Mouse (Mus musculus) regulatory T cell (primary cell): ENCODE results near the gene Arhgef15.
"Not testable (repeated sequence)": the region's sequence is repeated elsewhere in the genome, so short reads cannot be mapped to it uniquely, and the experiment has no call there.

Source experiments
- in situ Hi-C: fragments of 300-600 bp; cut with MboI, MseI; formaldehyde crosslinking; loops from one replicate; pipeline ENCODE4 v1.15.1; 2025; ENCODE audit warnings: high pct_unique_total_duplicates

The Arhgef15 gene

GRCm38 (mm10) chr11:68957308-68957707 is at the start of gene Arhgef15:
Gene Arhgef15 (minus strand): TSS chr11:68957480.
- in situ Hi-C loops: no loop called here

DNA sequence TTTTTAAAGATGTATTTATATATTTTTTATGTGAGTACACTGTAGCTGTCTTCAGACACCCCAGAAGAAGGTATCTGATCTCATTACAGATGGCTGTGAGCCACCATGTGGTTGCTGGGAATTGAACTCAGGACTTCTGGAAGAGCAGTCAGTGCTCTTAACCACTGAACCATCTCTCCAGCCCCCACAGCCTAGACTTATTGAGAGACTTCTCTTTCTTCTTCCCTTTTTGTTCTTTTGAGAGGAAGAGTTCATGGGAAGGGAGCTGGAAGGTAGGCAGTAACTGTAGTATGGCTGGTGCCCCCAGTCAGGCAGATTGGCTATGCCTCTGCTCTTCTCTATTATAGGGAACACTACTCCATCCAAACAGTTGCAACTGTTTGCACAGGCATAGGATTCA is 49.3 kb upstream of the Arhgef15 start:
- in situ Hi-C loops: not testable (repeated sequence)

DNA sequence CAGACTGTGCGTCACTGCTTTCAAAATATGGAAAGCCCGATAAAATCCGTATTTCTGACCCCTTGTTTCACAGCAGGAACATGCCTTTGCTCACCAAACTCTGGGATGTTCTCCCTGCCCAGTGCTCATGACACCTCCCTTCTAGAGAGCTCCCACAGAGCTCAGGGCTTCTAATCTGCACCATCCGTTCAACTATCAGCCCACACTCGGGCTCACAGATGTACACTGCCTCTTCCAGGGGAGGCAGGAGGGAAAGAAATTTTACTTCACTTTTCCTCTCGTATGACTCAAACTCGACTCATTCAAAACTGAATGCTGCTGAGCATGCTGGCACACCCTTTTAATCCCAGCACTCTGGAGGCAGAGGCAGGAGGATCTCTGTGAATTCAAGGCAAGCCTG is 47.9 kb upstream of the Arhgef15 start:
- in situ Hi-C loops: no loop called here

DNA sequence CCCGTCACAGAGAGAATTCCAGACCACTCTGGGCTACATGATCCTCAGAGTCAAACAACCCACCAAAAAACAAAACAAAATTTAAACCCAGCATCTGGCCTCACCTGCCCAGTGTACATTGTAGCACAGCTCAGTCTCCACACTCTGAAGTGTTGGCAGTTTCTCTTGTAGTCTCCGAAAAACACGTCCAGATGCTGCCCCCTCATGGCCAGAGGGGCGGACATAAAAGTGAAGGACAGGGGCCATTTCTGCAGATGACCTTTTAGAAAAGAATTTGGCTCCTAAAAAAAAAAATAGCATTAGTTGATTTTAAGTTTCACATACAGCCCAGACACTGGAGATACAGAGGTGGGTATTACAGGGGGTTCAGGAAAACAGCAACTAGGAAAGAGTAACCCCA is 46.3 kb upstream of the Arhgef15 start:
- in situ Hi-C loops: no loop called here

DNA sequence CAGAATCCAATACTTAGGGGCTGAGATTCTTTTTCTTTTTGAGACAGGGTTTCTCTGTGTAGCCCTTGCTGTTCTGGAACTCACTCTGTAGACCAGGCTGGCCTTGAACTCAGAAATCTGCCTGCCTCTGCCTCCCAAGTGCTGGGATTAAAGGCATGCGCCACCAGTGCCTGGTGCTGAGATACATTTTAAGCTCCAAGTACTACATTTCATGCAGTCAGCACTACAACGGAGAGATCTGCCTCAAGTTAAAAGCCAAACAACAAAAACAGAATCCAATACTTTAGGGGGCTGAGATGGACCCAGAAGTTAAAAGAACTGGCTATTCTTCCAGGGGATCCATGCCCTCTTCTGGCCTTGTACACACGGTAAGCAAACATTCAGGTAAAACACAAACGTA is 45.5 kb upstream of the Arhgef15 start:
- in situ Hi-C loops: not testable (repeated sequence)

GRCm38 (mm10) chr11:68997080-68997479 is 39.8 kb upstream of the Arhgef15 start:
- in situ Hi-C loops: no loop called here

DNA sequence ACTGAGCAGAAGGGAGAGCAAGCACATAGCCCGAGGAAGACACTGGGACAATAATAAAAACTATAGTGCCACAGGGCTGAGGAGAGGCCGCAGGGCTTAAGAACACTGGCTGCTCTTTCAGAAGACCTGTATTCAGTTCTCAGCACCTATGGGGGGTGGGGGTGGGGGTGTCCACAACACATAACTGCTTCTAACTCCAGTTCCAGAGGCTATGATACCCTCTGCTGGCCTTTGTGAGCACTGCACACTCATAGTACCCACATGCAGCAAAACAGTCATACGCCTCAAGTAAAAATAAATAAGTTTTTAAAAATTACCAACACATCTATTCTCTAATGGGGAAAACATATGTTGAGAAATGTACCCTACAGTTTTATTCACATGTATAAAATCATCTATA is 37.1 kb upstream of the Arhgef15 start:
- in situ Hi-C loops: no loop called here

- in situ Hi-C loops: no loop called here
Observed at GRCm38 (mm10) chr11:68993122-68993521, 35.8 kb upstream of the Arhgef15 start.

- in situ Hi-C loops: loop anchor here (5.0 kb wide), 1 partner anchor 76 kb away; no protein-coding TSS in a partner anchor
Observed at GRCm38 (mm10) chr11:68988341-68988740, 31.1 kb upstream of the Arhgef15 start.

DNA sequence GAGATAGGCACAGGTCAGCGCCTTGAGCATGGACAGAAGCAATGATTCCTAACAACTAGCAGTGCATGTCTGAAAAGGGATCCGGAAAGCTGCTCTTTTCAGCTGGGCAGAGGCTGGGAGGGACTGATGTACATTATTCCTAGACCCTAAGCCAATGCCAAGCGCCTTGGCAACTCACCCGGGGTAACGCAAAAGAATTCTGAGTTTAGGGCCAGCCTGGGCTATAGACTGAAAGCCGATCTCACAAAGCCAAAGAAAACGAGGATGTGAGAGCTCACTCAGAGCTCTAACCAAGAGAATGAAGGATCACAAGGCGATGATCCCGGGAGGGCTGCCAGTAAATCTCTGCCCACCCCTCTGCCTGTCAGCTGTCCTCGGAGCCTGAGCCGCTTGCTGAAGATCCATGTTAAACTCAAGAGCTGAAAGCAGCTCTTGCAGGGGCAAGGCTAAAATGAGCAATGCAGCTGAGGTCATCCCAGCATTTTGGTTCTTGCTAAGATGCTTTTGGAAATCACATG is 30.1 kb upstream of the Arhgef15 start:
- in situ Hi-C loops: loop anchor here (5.0 kb wide), 1 partner anchor 75 kb away; no protein-coding TSS in a partner anchor

DNA sequence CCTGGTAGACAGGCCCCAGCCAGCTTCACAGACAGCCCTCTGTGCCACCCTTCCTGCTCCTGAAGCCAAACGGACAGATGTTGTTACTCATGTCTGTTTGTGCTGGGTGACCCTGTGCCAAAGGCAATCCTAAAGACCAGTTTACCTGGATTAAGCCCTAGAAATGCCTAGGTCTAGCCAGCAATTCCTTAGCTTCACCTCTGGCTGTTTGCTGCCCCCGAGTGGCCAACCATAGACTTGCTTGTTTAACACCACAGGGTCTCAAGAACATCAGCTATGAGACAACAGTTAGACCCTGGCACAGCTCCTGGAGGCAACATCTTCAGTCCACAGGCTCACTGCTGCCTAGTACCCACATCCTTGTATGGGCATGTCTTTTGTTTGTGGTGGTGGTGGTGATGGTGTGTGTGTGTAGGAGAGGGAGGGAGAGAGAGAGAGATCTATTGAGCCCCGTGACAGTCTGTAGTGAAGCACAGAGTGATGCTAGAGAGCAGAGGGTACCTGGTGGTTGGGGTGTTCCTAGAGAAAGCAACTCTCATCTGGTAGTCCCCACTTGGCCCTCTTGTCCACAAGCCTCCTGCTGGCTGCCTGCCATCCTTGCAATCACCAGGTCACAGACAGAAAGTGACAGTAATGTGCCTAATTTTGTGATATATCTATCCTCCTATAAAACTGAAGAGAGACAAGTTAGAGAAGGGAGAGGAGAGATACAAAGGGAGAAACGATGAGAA is 25.5 kb upstream of the Arhgef15 start:
- in situ Hi-C loops: no loop called here

DNA sequence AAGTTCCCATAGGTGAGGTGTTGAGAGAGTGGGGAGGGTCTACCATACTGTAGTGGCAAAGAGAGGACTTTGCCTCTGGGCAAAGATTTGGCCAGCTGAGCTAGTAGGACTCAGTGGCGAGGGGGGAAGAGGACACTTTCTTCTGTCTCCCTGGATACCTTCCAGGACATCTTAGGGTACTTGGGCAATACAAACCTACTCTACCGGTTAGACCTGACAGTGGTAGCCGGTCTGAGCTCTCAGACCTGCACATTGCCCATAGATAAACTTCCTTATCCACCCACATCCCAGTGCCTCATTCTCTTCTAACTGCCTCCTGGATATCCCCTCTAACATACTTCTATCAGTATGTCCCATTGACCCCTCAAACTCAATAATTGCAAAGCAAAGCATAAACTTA is 23.6 kb upstream of the Arhgef15 start:
- in situ Hi-C loops: no loop called here

GRCm38 (mm10) chr11:68979320-68979733 is 22.0 kb upstream of the Arhgef15 start:
- in situ Hi-C loops: no loop called here

DNA sequence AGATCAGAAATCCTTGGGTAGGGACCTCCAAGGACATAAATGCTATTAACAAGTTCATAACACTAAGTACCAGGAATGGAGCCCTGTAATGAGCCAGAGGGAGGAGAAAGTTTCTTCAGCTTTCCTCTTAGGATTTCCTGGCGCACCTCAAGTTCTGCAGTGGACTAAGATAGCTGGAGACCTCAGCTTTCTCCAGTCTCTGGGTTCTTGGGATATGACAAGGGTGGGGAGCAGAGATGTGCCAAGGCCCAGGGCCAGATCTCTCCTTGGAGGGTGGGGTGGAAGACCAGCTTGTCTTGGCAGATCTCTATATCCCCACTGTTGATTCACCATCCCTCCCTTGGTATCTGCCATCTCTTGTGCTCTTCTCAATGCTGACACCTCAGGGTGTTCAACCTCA is 18.3 kb upstream of the Arhgef15 start:
- in situ Hi-C loops: no loop called here

- in situ Hi-C loops: no loop called here
Observed at GRCm38 (mm10) chr11:68975085-68975484, 17.8 kb upstream of the Arhgef15 start, which contains the start of gene Rangrf. Gene Rangrf (minus strand): TSS chr11:68975185.

GRCm38 (mm10) chr11:68974059-68974450 is 16.8 kb upstream of the Arhgef15 start:
- in situ Hi-C loops: no loop called here

GRCm38 (mm10) chr11:68973250-68974058 is 16.2 kb upstream of the Arhgef15 start:
- in situ Hi-C loops: not testable (repeated sequence)

DNA sequence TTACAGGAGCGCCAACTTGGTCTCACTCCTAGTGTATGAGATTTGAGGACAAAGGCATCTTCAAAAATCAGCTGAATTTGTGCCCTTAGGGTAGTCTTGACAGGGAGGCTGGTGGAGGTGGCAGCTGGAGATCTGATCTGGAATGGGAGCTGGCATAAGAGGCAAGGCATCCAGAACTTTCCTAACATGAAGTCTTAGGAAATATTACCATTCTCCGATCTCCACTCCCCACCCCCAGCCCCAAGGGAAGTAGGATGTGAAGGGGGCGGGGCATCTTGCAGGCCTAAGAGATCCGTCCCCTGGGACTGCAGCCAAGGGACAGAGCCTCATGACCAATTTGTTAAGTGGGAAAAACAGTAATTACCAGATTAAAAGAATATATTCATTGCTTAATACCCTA is 13.0 kb upstream of the Arhgef15 start:
- in situ Hi-C loops: no loop called here

DNA sequence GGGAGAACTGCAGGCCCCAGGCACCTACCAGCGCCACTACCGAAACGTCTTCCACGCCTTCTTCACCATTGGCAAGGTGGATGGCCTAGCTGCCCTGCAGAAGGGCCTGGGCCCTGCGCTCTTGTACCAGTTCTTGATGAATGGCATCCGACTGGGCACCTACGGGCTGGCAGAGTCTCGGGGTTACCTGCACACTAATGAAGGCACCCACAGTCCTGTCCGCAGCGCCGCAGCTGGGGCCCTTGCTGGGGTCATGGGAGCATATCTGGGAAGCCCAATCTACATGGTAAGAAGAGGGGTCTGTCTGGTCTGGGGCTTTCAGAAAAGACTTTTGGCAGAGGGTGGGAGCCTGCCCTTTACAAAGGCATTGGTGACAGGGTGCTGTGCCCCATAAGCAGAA is 11.5 kb upstream of the Arhgef15 start:
- in situ Hi-C loops: no loop called here

DNA sequence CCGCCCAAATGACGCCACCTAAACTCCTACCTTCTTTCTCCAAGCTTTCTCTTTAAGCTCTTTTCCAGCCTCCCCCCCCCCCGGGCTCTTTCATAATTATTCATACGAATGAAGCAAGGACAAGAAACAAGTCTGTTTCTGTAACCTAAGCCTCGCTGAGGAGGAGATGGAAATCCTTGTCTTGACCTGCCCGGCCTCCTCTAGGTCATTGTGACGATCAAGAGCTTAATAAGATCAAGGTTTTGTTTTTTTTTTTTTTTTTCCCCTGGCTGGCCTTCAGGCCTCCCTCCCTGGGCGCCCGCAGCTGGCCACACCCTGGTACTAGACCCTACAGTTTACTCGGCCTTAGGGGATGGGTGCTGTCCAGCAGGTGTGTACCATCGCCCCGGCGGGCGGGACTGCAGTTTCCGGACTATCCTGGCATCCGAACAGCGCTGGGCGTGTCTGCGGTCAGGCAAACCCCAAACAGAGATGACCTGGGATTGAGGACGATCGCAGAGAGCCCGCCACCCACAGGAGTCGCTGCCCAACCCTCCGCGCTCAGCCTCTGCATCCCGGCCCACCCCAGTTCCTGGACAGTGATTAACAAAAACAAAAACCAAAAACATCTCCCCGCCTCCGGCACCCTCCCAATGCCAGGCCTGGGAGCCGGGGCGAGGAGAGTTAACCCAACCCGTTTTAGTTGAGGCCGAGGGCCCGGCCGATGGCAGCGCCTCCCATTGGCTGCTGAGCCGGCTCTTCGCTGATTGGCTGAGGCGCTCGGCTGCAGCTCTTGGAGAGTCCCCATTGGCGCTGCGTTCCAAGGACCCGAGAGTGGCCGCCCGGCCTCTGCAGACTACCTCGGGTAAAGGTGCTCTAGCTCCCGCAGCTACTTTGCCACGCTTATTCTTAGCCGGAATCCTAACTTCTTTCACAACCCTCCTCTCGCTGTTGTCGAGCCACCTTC is 10.3 kb upstream of the Arhgef15 start, which contains the start of gene Slc25a35:
Slc25a35 (plus strand) TSS at position 795 of the 946 bp plus-strand sequence.
- in situ Hi-C loops: no loop called here

- in situ Hi-C loops: no loop called here
Observed at GRCm38 (mm10) chr11:68966554-68966953, 9.3 kb upstream of the Arhgef15 start.
